Comparison of ENCODE assay signal across 17 mouse cellular contexts in the genomic region with DNA sequence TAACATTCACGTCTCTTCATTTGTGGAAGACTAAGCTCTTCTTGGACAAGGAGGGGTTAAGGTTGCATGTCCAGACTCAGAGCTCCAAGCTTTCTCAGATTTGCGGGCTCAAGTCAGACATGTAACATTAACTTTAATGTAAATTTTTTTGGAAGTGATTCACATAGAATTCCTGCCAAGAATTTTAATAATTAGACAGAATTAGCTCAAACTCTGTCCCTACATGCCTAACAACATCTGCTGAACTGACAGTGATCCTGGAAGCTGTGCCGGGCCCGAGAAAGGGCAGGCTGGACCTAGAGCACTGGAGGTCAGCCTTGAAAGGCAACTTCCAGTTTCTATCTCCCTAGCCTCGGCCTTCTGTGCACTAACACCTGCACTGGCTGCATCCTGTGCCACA.
DNase-seq lines count a peak whose midpoint lies in the region; ATAC-seq lines count a peak whose summit lies in the region.
"Had no signal": no experiment of that assay in that cellular context is flagged by ENCODE, and none has a peak within 500 bp of the region (broad histone marks: within the 10 kb centered on the region; RNA-seq: fewer than 3 reads in every experiment).

No protein-coding gene starts in this region.

- 0 out of 2 replicates have a peak overlapping the region, but pooled peaks have one; percentile 43 for H3K9ac ChIP-seq in heart, embryonic 11.5 days (ENCODE audit: low read depth, low read length)
- H3K9ac ChIP-seq in lung, embryonic 15.5 days: peak overlapping the region; percentile 10; the same call in 1 of the 2 replicates
- no peak overlapping the region for H3K9ac ChIP-seq in kidney, embryonic 15.5 days
- no peak overlapping the region for H3K9ac ChIP-seq in limb, embryonic 15.5 days
- H3K9ac ChIP-seq: liver, embryonic 13.5 days; neural tube, embryonic 12.5 days had no signal

- no peak overlapping the region for H3K27ac ChIP-seq in heart, embryonic 11.5 days (ENCODE audit: low read depth, low read length)
- peak overlapping the region; percentile 39; the same call in 1 of the 2 replicates for H3K27ac ChIP-seq in lung, embryonic 15.5 days
- peak overlapping the region; percentile 54 for H3K27ac ChIP-seq in kidney, embryonic 15.5 days
- peak overlapping the region; percentile 70 for H3K27ac ChIP-seq in limb, embryonic 15.5 days
- H3K27ac ChIP-seq: gastrocnemius, adult 2 months; layer of hippocampus, adult 2 months; left cerebral cortex, adult 2 months; liver, embryonic 13.5 days; neural tube, embryonic 12.5 days had no signal

- H3K4me3 ChIP-seq in heart, embryonic 11.5 days (ENCODE audit: low read depth, low read length): no peak overlapping the region
- no peak overlapping the region for H3K4me3 ChIP-seq in lung, embryonic 15.5 days
- no peak overlapping the region for H3K4me3 ChIP-seq in kidney, embryonic 15.5 days (replicated peaks)
- no peak overlapping the region for H3K4me3 ChIP-seq in limb, embryonic 15.5 days
- H3K4me3 ChIP-seq: gastrocnemius, adult 2 months; layer of hippocampus, adult 2 months; left cerebral cortex, adult 2 months; liver, embryonic 13.5 days; neural tube, embryonic 12.5 days had no signal

- H3K27me3 ChIP-seq in heart, embryonic 11.5 days (ENCODE audit: control insufficient read depth, insufficient read depth, low read length): no peaks in the 10 kb centered on the region
- H3K27me3 ChIP-seq in lung, embryonic 15.5 days: no peaks in the 10 kb centered on the region
- H3K27me3 ChIP-seq in kidney, embryonic 15.5 days: no peaks in the 10 kb centered on the region
- H3K27me3 ChIP-seq in limb, embryonic 15.5 days: no peaks in the 10 kb centered on the region
- H3K27me3 ChIP-seq: liver, embryonic 13.5 days; neural tube, embryonic 12.5 days had no signal

- no peak for DNase-seq in heart, postnatal 14 days
- no peak for DNase-seq in lung, postnatal 25 days (ENCODE audit: low spot score)
- DNase-seq in thymus, postnatal 14 days: no peak
- DNase-seq in thymus, postnatal 4 days: no peak
- DNase-seq: cerebellum, adult 11-12 months; gastrocnemius, adult 2 months; liver, embryonic 13.5 days had no signal

- intact Hi-C loops in heart, postnatal 14 days (cut with DNase I): no loop called here

- ATAC-seq in heart, embryonic 11.5 days (replicated peaks; ENCODE audit: insufficient number of reproducible peaks, low FRiP score, low TSS enrichment): no peak
- peak; percentile 50; the same call in 1 of the 2 replicates for ATAC-seq in lung, embryonic 15.5 days (ENCODE audit: borderline replicate concordance, extremely low read depth, low FRiP score, low TSS enrichment)
- no peak for ATAC-seq in kidney, embryonic 15.5 days (replicated peaks; ENCODE audit: low FRiP score)
- no peak for ATAC-seq in limb, embryonic 15.5 days (ENCODE audit: insufficient number of reproducible peaks, low FRiP score, low TSS enrichment, low read depth)
- ATAC-seq: forebrain, embryonic 14.5 days; hindbrain, embryonic 16.5 days; midbrain, embryonic 16.5 days had no signal

- 55% methylated on average over 5 of the region's 5 CpGs for WGBS in heart, embryonic 11.5 days (ENCODE audit: insufficient replicate concordance)
- 28% methylated on average over 5 of the region's 5 CpGs for WGBS in lung, embryonic 15.5 days
- WGBS in kidney, embryonic 15.5 days: 31% methylated on average over 5 of the region's 5 CpGs
- 21% methylated on average over 5 of the region's 5 CpGs for WGBS in limb, embryonic 15.5 days

- H3K36me3 ChIP-seq in heart, embryonic 11.5 days (ENCODE audit: control insufficient read depth, insufficient read depth, low read length): no peaks in the 10 kb centered on the region; the same call in 1 of the 2 replicates
- no peaks in the 10 kb centered on the region for H3K36me3 ChIP-seq in lung, embryonic 15.5 days
- no peaks in the 10 kb centered on the region for H3K36me3 ChIP-seq in kidney, embryonic 15.5 days
- no peaks in the 10 kb centered on the region for H3K36me3 ChIP-seq in limb, embryonic 15.5 days
- H3K36me3 ChIP-seq: liver, embryonic 13.5 days; neural tube, embryonic 12.5 days had no signal

- H3K9me3 ChIP-seq in heart, embryonic 11.5 days (replicated peaks; ENCODE audit: control insufficient read depth, low read length): no peaks in the 10 kb centered on the region
- H3K9me3 ChIP-seq in lung, embryonic 15.5 days: no peaks in the 10 kb centered on the region
- no peaks in the 10 kb centered on the region for H3K9me3 ChIP-seq in kidney, embryonic 15.5 days (replicated peaks)
- no peaks in the 10 kb centered on the region for H3K9me3 ChIP-seq in limb, embryonic 15.5 days
- H3K9me3 ChIP-seq: liver, embryonic 13.5 days; neural tube, embryonic 12.5 days had no signal

- no peak overlapping the region for H3K4me2 ChIP-seq in heart, embryonic 11.5 days
- no peak overlapping the region; the same call in 1 of the 2 replicates for H3K4me2 ChIP-seq in lung, embryonic 15.5 days
- H3K4me2 ChIP-seq in kidney, embryonic 15.5 days: no peak overlapping the region
- H3K4me2 ChIP-seq in limb, embryonic 15.5 days: no peak overlapping the region
- H3K4me2 ChIP-seq: liver, embryonic 13.5 days; neural tube, embryonic 12.5 days had no signal

- H3K4me1 ChIP-seq in heart, embryonic 11.5 days (ENCODE audit: control insufficient read depth, insufficient read depth, low read length): peaks cover 23% of the 10 kb centered on the region
- peaks cover 29% of the 10 kb centered on the region for H3K4me1 ChIP-seq in lung, embryonic 15.5 days
- H3K4me1 ChIP-seq in kidney, embryonic 15.5 days: peaks cover 36% of the 10 kb centered on the region
- H3K4me1 ChIP-seq in limb, embryonic 15.5 days: peaks cover 64% of the 10 kb centered on the region

Comparison
In these comparisons a context has a peak if more than half of its experiments do, and no peak if none do; other contexts are left out.
1. H3K9ac ChIP-seq: peak in heart, embryonic 11.5 days (single experiment) and lung, embryonic 15.5 days (single experiment); none in kidney, embryonic 15.5 days (single experiment) and limb, embryonic 15.5 days (single experiment).